Mouse (Mus musculus) limb, embryonic 12.5 days (tissue): Measurements from ENCODE around the gene Pfdn4. TPM values are rescaled to one million over a fixed set of nuclear protein-coding genes. Genes with fewer than 3 reads are reported as not detected.
"Not testable (repeated sequence)": the region's sequence is repeated elsewhere in the genome, so short reads cannot be mapped to it uniquely, and the experiment has no call there.

Experiments
- ATAC-seq: fragments of 200-750 bp; cut with Nextera tagmentation; 2 replicates; pipeline ENCODE4 v1.8.0; 2017; ENCODE audit warnings: low read depth, moderate TSS enrichment; ENCODE audit not compliant: insufficient number of reproducible peaks, insufficient read depth, low FRiP score, low TSS enrichment
- H3K27ac ChIP-seq: fragments of 300-500 bp; sonication (generic); 2 replicates; pipeline ENCODE4 v1.5.1; 2016; ENCODE audit warnings: mild to moderate bottlenecking, moderate library complexity
- H3K27me3 ChIP-seq: fragments of 300-500 bp; sonication (generic); 2 replicates; pipeline ENCODE4 v1.6.1; 2016; ENCODE audit warnings: mild to moderate bottlenecking, moderate library complexity
- H3K36me3 ChIP-seq: fragments of 300-500 bp; sonication (generic); 2 replicates; pipeline ENCODE4 v1.6.1; 2016; ENCODE audit warnings: mild to moderate bottlenecking, moderate library complexity
- H3K4me1 ChIP-seq: fragments of 300-500 bp; sonication (generic); replicated peaks from 2 replicates; pipeline ENCODE4 v1.6.1; 2016
- H3K4me2 ChIP-seq: fragments of 300-500 bp; sonication (generic); 2 replicates; pipeline ENCODE4 v1.6.1; 2016; ENCODE audit warnings: mild to moderate bottlenecking, moderate library complexity
- H3K4me3 ChIP-seq: fragments of 300-500 bp; sonication (generic); replicated peaks from 2 replicates; pipeline ENCODE4 v1.5.1; 2016; ENCODE audit warnings: mild to moderate bottlenecking
- H3K9ac ChIP-seq: fragments of 300-500 bp; sonication (generic); replicated peaks from 2 replicates; pipeline ENCODE4 v1.6.1; 2016; ENCODE audit warnings: mild to moderate bottlenecking, moderate library complexity
- H3K9me3 ChIP-seq: fragments of 300-500 bp; sonication (generic); 2 replicates; pipeline ENCODE4 v1.6.1; 2016; ENCODE audit warnings: mild to moderate bottlenecking, moderate library complexity
- WGBS: fragments of 180-500 bp; shearing (Covaris S2); methylation state at CpG from one replicate; pipeline ENCODE4 v1.1.7; 2016; 5-methylcytosine and 5-hydroxymethylcytosine counted together
- polyA plus RNA-seq: library from polyadenylated mRNA; unstranded; fragments of >200 nt; fragmentation: Nextera tagmentation; extraction: Ambion mirVana; gene quantifications from 2 replicates; pipeline ENCODE4 v1.2.1, GENCODE M21; 2016

The Pfdn4 gene
- 109 and 118 TPM in 2 replicates for polyA plus RNA-seq

GRCm38 (mm10) chr2:170496154-170496930 lies at the start of gene Pfdn4:
TSS of gene Pfdn4 (plus strand) at chr2:170496428.
- Histone ChIP-seq H3K9me3 (no peaks in the 10 kb centered on the region), H3K4me3 (peak within 1 kb of the TSS; percentile 36), H3K27ac (no peak within 1 kb of the TSS), H3K4me2 (peak within 1 kb of the TSS; percentile 59), H3K36me3 (no peaks in the 10 kb centered on the region), H3K27me3 (peaks cover 78% of the 10 kb centered on the region), H3K9ac (0 out of 2 replicates have a peak within 1 kb of the TSS, but pooled peaks have one; percentile 34), H3K4me1 (peaks cover 23% of the 10 kb centered on the region)
- WGBS, result under 1% methylated on average over 46 of the region's 46 CpGs
- ATAC-seq, result no peak

GRCm38 (mm10) chr2:170446843-170447383 lies 49.3 kb upstream of the Pfdn4 start:
- H3K36me3 ChIP-seq, result no peaks in the 10 kb centered on the region
- 74% methylated on average over 5 of the region's 5 CpGs for WGBS
- no peaks in the 10 kb centered on the region for H3K4me1 ChIP-seq
- H3K4me3 ChIP-seq, result no peak overlapping the region
- no peak overlapping the region for H3K27ac ChIP-seq
- 0 out of 2 replicates have a peak overlapping the region, but pooled peaks have one; percentile 31 for H3K9ac ChIP-seq
- H3K27me3 ChIP-seq, result peaks cover 5% of the 10 kb centered on the region; the same call in 1 of the 2 replicates
- H3K9me3 ChIP-seq, result no peaks in the 10 kb centered on the region
- no peak for ATAC-seq
- no peak overlapping the region for H3K4me2 ChIP-seq

- Histone ChIP-seq H3K27ac (no peak overlapping the region), H3K9ac (no peak overlapping the region), H3K4me1 (no peaks in the 10 kb centered on the region), H3K27me3 (peaks cover 10% of the 10 kb centered on the region; the same call in 1 of the 2 replicates), H3K36me3 (no peaks in the 10 kb centered on the region), H3K4me2 (no peak overlapping the region), H3K9me3 (no peaks in the 10 kb centered on the region), H3K4me3 (no peak overlapping the region)
- 69% methylated on average over 10 of the region's 10 CpGs for WGBS
- no peak for ATAC-seq
Observed at GRCm38 (mm10) chr2:170447651-170448050, 48.6 kb upstream of the Pfdn4 start.

GRCm38 (mm10) chr2:170450933-170451332 lies 45.3 kb upstream of the Pfdn4 start:
- Histone ChIP-seq H3K27ac (no peak overlapping the region), H3K4me3 (no peak overlapping the region), H3K27me3 (peaks cover 10% of the 10 kb centered on the region; the same call in 1 of the 2 replicates), H3K9ac (no peak overlapping the region), H3K36me3 (no peaks in the 10 kb centered on the region), H3K4me1 (no peaks in the 10 kb centered on the region), H3K4me2 (peak overlapping the region; percentile 36), H3K9me3 (no peaks in the 10 kb centered on the region)
- ATAC-seq, result peak; percentile 56; the same call in 1 of the 2 replicates
- 11% methylated on average over 9 of the region's 9 CpGs for WGBS

- H3K27me3 ChIP-seq, H3K9me3 ChIP-seq, H3K9ac ChIP-seq, H3K4me2 ChIP-seq, H3K36me3 ChIP-seq, ATAC-seq, H3K4me3 ChIP-seq, H3K27ac ChIP-seq, H3K4me1 ChIP-seq: not testable (repeated sequence)
- WGBS, result 40% methylated on average over 4 of the region's 4 CpGs
Observed at GRCm38 (mm10) chr2:170453809-170454208, 42.4 kb upstream of the Pfdn4 start.

GRCm38 (mm10) chr2:170459183-170459582 lies 37.0 kb upstream of the Pfdn4 start:
- Histone ChIP-seq H3K4me1 (no peaks in the 10 kb centered on the region; the same call in none of the 2 replicates), H3K27me3 (no peaks in the 10 kb centered on the region; the same call in 1 of the 2 replicates), H3K27ac (no peak overlapping the region)

GRCm38 (mm10) chr2:170459805-170460204 lies 36.4 kb upstream of the Pfdn4 start:
- H3K27me3 ChIP-seq, result no peaks in the 10 kb centered on the region; the same call in 1 of the 2 replicates
- H3K27ac ChIP-seq, result no peak overlapping the region
- no peak overlapping the region for H3K9ac ChIP-seq
- H3K4me1 ChIP-seq, result no peaks in the 10 kb centered on the region; the same call in none of the 2 replicates
- H3K9me3 ChIP-seq, result no peaks in the 10 kb centered on the region
- H3K36me3 ChIP-seq, result no peaks in the 10 kb centered on the region
- no peak overlapping the region for H3K4me2 ChIP-seq
- WGBS, result 35% methylated on average over 9 of the region's 9 CpGs
- no peak for ATAC-seq
- H3K4me3 ChIP-seq, result no peak overlapping the region

More at GRCm38 (mm10) chr2:170459183-170459582, 37.0 kb upstream of the Pfdn4 start:
- Histone ChIP-seq H3K9me3 (no peaks in the 10 kb centered on the region), H3K9ac (no peak overlapping the region), H3K4me3 (no peak overlapping the region), H3K36me3 (no peaks in the 10 kb centered on the region), H3K4me2 (no peak overlapping the region)
- 69% methylated on average over 10 of the region's 10 CpGs for WGBS
- ATAC-seq, result no peak

- Histone ChIP-seq H3K9ac (no peak overlapping the region), H3K27me3 (no peaks in the 10 kb centered on the region; the same call in 1 of the 2 replicates), H3K36me3 (no peaks in the 10 kb centered on the region), H3K4me1 (no peaks in the 10 kb centered on the region; the same call in none of the 2 replicates), H3K4me2 (no peak overlapping the region), H3K27ac (no peak overlapping the region), H3K4me3 (no peak overlapping the region), H3K9me3 (no peaks in the 10 kb centered on the region)
- 72% methylated on average over 7 of the region's 7 CpGs for WGBS
- ATAC-seq, result no peak
Observed at GRCm38 (mm10) chr2:170461652-170462051, 34.6 kb upstream of the Pfdn4 start.

- Histone ChIP-seq H3K27ac (no peak overlapping the region), H3K4me3 (no peak overlapping the region), H3K9me3 (0 out of 2 replicates have a peak, but pooled peaks cover 3% of the 10 kb centered on the region), H3K9ac (no peak overlapping the region), H3K27me3 (peaks cover 4% of the 10 kb centered on the region; the same call in 1 of the 2 replicates), H3K4me2 (no peak overlapping the region), H3K4me1 (peaks cover 6% of the 10 kb centered on the region), H3K36me3 (no peaks in the 10 kb centered on the region)
- 61% methylated on average over 4 of the region's 4 CpGs for WGBS
- ATAC-seq, result no peak
Observed at GRCm38 (mm10) chr2:170464817-170465216, 31.4 kb upstream of the Pfdn4 start.

- Histone ChIP-seq H3K27ac (no peak overlapping the region), H3K4me1 (peaks cover 14% of the 10 kb centered on the region), H3K9ac (no peak overlapping the region), H3K27me3 (peaks cover 17% of the 10 kb centered on the region), H3K4me2 (no peak overlapping the region), H3K9me3 (0 out of 2 replicates have a peak, but pooled peaks cover 3% of the 10 kb centered on the region), H3K36me3 (no peaks in the 10 kb centered on the region), H3K4me3 (no peak overlapping the region)
- ATAC-seq, result no peak
Observed at GRCm38 (mm10) chr2:170468009-170468408, 28.2 kb upstream of the Pfdn4 start.

- Histone ChIP-seq H3K27me3 (peaks cover 17% of the 10 kb centered on the region), H3K36me3 (no peaks in the 10 kb centered on the region), H3K9me3 (0 out of 2 replicates have a peak, but pooled peaks cover 7% of the 10 kb centered on the region), H3K9ac (0 out of 2 replicates have a peak overlapping the region, but pooled peaks have one; percentile 6), H3K4me2 (peak overlapping the region; percentile 13; the same call in 1 of the 2 replicates), H3K4me1 (peaks cover 14% of the 10 kb centered on the region), H3K4me3 (no peak overlapping the region), H3K27ac (no peak overlapping the region)
- 9% methylated on average over 10 of the region's 10 CpGs for WGBS
- ATAC-seq, result no peak
Observed at GRCm38 (mm10) chr2:170469616-170470308, 26.5 kb upstream of the Pfdn4 start.
